Comparison of ENCODE assay signal across 11 mouse cellular contexts in genomic region chr16:97659225-97659658, GRCm38 (mm10). TPM values are rescaled to one million over a fixed set of nuclear protein-coding genes. Genes with fewer than 3 reads are reported as not detected.
A peak's percentile ranks its signal among the peaks of the same experiment; 100 is the strongest.
DNase-seq lines count a peak whose midpoint lies in the region; ATAC-seq lines count a peak whose summit lies in the region.
"Had no signal": no experiment of that assay in that cellular context is flagged by ENCODE, and none has a peak within 500 bp of the region (broad histone marks: within the 10 kb centered on the region; RNA-seq: fewer than 3 reads in every experiment).

No protein-coding gene starts in this region.

- no peak overlapping the region for H3K9ac ChIP-seq in forebrain, embryonic 15.5 days (replicated peaks)
- H3K9ac ChIP-seq in liver, embryonic 13.5 days = no peak overlapping the region
- H3K9ac ChIP-seq: forebrain, postnatal 0 days had no signal

- H3K9me3 ChIP-seq in forebrain, embryonic 10.5 days = no peaks in the 10 kb centered on the region
- H3K9me3 ChIP-seq in forebrain, embryonic 15.5 days = no peaks in the 10 kb centered on the region
- H3K9me3 ChIP-seq in liver, embryonic 13.5 days (replicated peaks) = no peaks in the 10 kb centered on the region

- DNase-seq in forebrain, embryonic 10.5 days (ENCODE audit: extremely low spot score, low spot score) = peak; percentile 36
- peak; percentile 87 for DNase-seq in ZHBTc4 (ENCODE audit: low read depth, low spot score)
- DNase-seq in kidney, adult 18-20 months = peak; percentile 59
- DNase-seq in liver, embryonic 13.5 days = no peak
- no peak for DNase-seq in heart, postnatal 36 days
- no peak for DNase-seq in urinary bladder, postnatal 25 days (ENCODE audit: low spot score)
- DNase-seq in right cerebral cortex, adult 18-20 months = no peak
- DNase-seq: cerebellum, adult 11-12 months; forebrain, postnatal 0 days; layer of hippocampus, postnatal 36 days had no signal

- no peak overlapping the region for H3K4me3 ChIP-seq in forebrain, embryonic 10.5 days
- H3K4me3 ChIP-seq in forebrain, embryonic 15.5 days = no peak overlapping the region
- no peak overlapping the region for H3K4me3 ChIP-seq in liver, embryonic 13.5 days (replicated peaks)

- H3K4me1 ChIP-seq in forebrain, embryonic 10.5 days = peaks cover 14% of the 10 kb centered on the region
- no peaks in the 10 kb centered on the region for H3K4me1 ChIP-seq in forebrain, embryonic 15.5 days
- H3K4me1 ChIP-seq in liver, embryonic 13.5 days (replicated peaks) = 0 out of 2 replicates have a peak, but pooled peaks cover 2% of the 10 kb centered on the region

- H3K27me3 ChIP-seq in forebrain, embryonic 10.5 days (ENCODE audit: poor library complexity, severe bottlenecking) = peaks cover 4% of the 10 kb centered on the region
- H3K27me3 ChIP-seq in forebrain, embryonic 15.5 days = no peaks in the 10 kb centered on the region
- H3K27me3 ChIP-seq in liver, embryonic 13.5 days = no peaks in the 10 kb centered on the region

- intact Hi-C loops in heart, postnatal 36 days (cut with DNase I) = no loop called here

- WGBS in forebrain, embryonic 10.5 days = 7% methylated on average over 1 of the region's 1 CpGs
- 4% methylated on average over 1 of the region's 1 CpGs for WGBS in forebrain, embryonic 15.5 days
- 33% methylated on average over 1 of the region's 1 CpGs for WGBS in liver, embryonic 13.5 days (ENCODE audit: insufficient replicate concordance)

- H3K27ac ChIP-seq in forebrain, embryonic 10.5 days = peak overlapping the region; percentile 56
- no peak overlapping the region for H3K27ac ChIP-seq in forebrain, embryonic 15.5 days (replicated peaks)
- H3K27ac ChIP-seq in liver, embryonic 13.5 days = peak overlapping the region; percentile 65

- no peak for ATAC-seq in forebrain, embryonic 15.5 days (replicated peaks)
- peak; percentile 75 for ATAC-seq in liver, embryonic 13.5 days (ENCODE audit: low read depth)
- ATAC-seq: forebrain, postnatal 0 days had no signal

- no peak overlapping the region for H3K4me2 ChIP-seq in forebrain, embryonic 15.5 days (replicated peaks)
- H3K4me2 ChIP-seq in liver, embryonic 13.5 days = 0 out of 2 replicates have a peak overlapping the region, but pooled peaks have one; percentile 23

- no peaks in the 10 kb centered on the region for H3K36me3 ChIP-seq in forebrain, embryonic 10.5 days (replicated peaks)
- H3K36me3 ChIP-seq in forebrain, embryonic 15.5 days = no peaks in the 10 kb centered on the region
- H3K36me3 ChIP-seq in liver, embryonic 13.5 days = no peaks in the 10 kb centered on the region

RNA-seq across cellular contexts. Expression of gene Tmprss2, which starts 48.2 kb away (rescaled TPM):
- 0.20 and 0.38 TPM in 2 replicates for polyA plus RNA-seq in forebrain, embryonic 10.5 days (2016; fragmentation: Nextera tagmentation; extraction: Ambion mirVana)
- not detected in 2 replicates for polyA plus RNA-seq in forebrain, embryonic 15.5 days (2015; fragmentation: Nextera tagmentation; extraction: Ambion mirVana)
- 2.5 and 3.3 TPM in 2 replicates for polyA plus RNA-seq in liver, embryonic 13.5 days (2015; fragmentation: Nextera tagmentation; extraction: Ambion mirVana)
- total RNA-seq in heart, postnatal 36 days (2021) = not detected
- total RNA-seq: layer of hippocampus, postnatal 36 days had no signal

Comparison
In these comparisons a context has a peak if more than half of its experiments do, and no peak if none do; other contexts are left out.
1. DNase-seq: peak in forebrain, embryonic 10.5 days (single experiment), ZHBTc4 (single experiment) and kidney, adult 18-20 months (single experiment); none in liver, embryonic 13.5 days (single experiment), heart, postnatal 36 days (0 of 2), urinary bladder, postnatal 25 days (single experiment) and right cerebral cortex, adult 18-20 months (single experiment).